Mouse (Mus musculus): ENCODE data around the gene Plod2. TPM values are rescaled to one million over a fixed set of nuclear protein-coding genes. Genes with fewer than 3 reads are reported as not detected.

Gene Plod2
- polyA plus RNA-seq, 1 experiment: 5.4 TPM

- no peaks in the 10 kb centered on the region for H3K4me1 ChIP-seq (ENCODE audit: control insufficient read depth, insufficient read depth, low read length)
- TF ChIP-seq POLR2A (IDR thresholded peaks at IDR 0.05; ENCODE audit: extremely low read depth, insufficient read depth, low read length): no peak
- no peak for TF ChIP-seq CTCF (IDR thresholded peaks at IDR 0.05; ENCODE audit: extremely low read depth, insufficient read depth, low read length)
- no peak overlapping the region for H3K27ac ChIP-seq (ENCODE audit: insufficient read depth, low read length)
- no peak overlapping the region for H3K4me3 ChIP-seq (ENCODE audit: insufficient read depth, low read length)
These were observed 9.6 kb downstream of the Plod2 start for GRCm38 (mm10) chr9:92551666-92552065.

DNA sequence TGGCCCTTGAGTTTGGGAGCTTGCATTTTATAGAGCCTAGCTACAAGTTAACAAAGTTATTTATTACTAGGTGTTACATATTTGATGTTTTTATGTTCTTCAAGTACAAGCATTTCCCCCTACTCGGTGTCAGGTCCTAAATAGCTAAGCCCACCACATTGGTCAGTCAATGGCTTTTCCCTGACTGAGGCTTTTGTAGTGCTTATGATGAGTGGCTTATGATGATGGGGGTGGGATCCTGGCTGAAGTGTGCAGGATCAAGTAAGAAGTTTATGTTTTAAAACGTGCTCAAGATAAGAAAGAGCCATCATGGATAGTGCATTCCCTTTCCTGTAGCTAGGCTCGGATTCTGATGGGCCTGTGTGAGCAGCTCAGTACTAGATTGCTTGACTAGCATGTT, 10.7 kb downstream of the Plod2 start:
- TF ChIP-seq POLR2A (IDR thresholded peaks at IDR 0.05; ENCODE audit: extremely low read depth, insufficient read depth, low read length): no peak
- TF ChIP-seq CTCF (IDR thresholded peaks at IDR 0.05; ENCODE audit: extremely low read depth, insufficient read depth, low read length): no peak
- H3K4me3 ChIP-seq (ENCODE audit: insufficient read depth, low read length): no peak overlapping the region
- no peaks in the 10 kb centered on the region for H3K4me1 ChIP-seq (ENCODE audit: control insufficient read depth, insufficient read depth, low read length)

DNA sequence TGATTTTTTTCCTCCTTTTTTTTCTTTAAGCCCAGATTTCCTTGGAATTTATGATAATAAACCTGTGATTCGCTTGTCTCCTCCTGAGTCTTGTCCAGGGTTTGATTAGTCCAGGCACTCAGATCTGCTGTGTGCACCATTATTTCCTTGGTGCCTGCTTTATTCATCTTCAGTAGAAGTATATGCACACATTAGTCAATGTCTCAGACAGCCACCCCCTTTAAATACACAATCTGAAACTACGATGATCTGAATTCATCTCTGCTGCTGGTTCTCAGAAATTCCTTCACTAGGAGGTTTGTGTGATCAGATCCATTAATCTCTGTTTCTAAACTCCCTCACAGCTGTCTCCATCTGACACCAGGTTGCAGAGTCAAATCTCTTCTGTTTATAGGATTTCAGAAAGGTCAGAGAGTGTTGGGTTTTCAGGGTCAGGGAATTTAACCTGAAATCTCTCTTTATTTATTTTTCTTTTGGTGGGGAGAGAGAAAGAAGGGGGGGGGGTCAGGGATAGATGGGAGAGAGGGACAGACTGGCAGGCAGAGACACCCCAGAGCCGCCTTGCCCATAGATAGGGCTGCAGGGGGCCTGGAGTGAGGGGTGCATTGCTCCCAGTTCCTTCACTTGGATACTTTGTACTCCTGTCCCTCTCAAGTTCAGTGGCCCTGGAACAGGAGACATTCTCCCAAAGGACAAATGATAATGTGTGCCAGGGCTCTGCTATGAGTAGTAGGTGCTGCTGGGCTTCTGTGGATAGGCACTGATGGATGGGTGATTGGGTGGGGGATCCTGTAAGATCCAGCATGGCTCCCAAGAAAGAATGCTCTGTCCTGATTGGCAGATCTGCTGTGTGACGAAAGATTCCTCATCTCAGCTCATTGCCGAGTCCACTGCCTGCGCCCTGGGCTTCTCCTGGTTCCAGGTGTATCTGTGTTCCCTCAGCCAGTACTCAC, 13.3 kb downstream of the Plod2 start:
- Histone ChIP-seq H3K4me1 (ENCODE audit: control insufficient read depth, insufficient read depth, low read length) (no peaks in the 10 kb centered on the region), H3K27ac (ENCODE audit: insufficient read depth, low read length) (no peak overlapping the region), H3K4me3 (ENCODE audit: insufficient read depth, low read length) (no peak overlapping the region)
- no peak for TF ChIP-seq POLR2A (IDR thresholded peaks at IDR 0.05; ENCODE audit: extremely low read depth, insufficient read depth, low read length)
- no peak for TF ChIP-seq CTCF (IDR thresholded peaks at IDR 0.05; ENCODE audit: extremely low read depth, insufficient read depth, low read length)

More for the DNA sequence above, 10.7 kb downstream of the Plod2 start:
- no peak overlapping the region for H3K27ac ChIP-seq (ENCODE audit: insufficient read depth, low read length)

- TF ChIP-seq POLR2A (IDR thresholded peaks at IDR 0.05; ENCODE audit: extremely low read depth, insufficient read depth, low read length) (no peak), CTCF (IDR thresholded peaks at IDR 0.05; ENCODE audit: extremely low read depth, insufficient read depth, low read length) (no peak)
- no peak overlapping the region for H3K27ac ChIP-seq (ENCODE audit: insufficient read depth, low read length)
- no peaks in the 10 kb centered on the region for H3K4me1 ChIP-seq (ENCODE audit: control insufficient read depth, insufficient read depth, low read length)
- H3K4me3 ChIP-seq (ENCODE audit: insufficient read depth, low read length): no peak overlapping the region
These were observed 17.7 kb downstream of the Plod2 start for GRCm38 (mm10) chr9:92559750-92560149.

DNA sequence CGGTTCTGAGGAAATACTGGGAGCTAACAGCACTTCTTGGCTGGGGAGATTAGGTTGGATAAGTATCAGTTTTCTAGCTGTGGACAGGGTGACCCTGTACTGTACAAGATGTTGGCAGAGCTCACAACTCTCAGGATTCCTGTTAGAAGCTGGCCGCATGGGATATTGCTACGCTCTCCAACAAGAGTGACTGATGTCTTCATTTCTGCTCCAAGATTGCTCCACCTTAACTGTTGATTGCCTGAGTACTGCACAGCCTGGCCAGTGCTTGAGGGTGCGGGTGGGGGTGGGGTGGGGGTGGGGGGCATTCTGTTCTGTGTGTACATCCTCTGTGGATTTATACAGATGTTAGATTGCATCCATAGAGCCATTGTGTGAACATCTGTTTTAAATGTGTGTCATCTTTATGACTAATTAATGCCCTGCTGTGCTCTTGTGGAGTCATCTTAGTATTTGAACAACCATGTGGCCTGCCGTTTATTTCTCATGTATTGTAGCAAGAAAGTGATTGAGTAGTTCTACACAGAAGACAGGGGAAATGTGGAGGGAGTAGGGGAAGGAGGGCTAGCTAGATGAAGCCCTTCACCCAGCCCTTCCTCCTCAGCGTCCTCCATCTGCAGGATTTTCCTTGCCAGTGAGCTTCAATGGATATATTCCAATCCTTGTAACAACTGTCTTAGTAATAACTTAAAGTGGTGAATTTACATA, 19.0 kb downstream of the Plod2 start:
- Histone ChIP-seq H3K27ac (ENCODE audit: insufficient read depth, low read length) (no peak overlapping the region), H3K4me3 (ENCODE audit: insufficient read depth, low read length) (no peak overlapping the region), H3K4me1 (ENCODE audit: control insufficient read depth, insufficient read depth, low read length) (no peaks in the 10 kb centered on the region)
- TF ChIP-seq POLR2A (IDR thresholded peaks at IDR 0.05; ENCODE audit: extremely low read depth, insufficient read depth, low read length): no peak
- no peak for TF ChIP-seq CTCF (IDR thresholded peaks at IDR 0.05; ENCODE audit: extremely low read depth, insufficient read depth, low read length)

GRCm38 (mm10) chr9:92562416-92562815, 20.4 kb downstream of the Plod2 start:
- no peaks in the 10 kb centered on the region for H3K4me1 ChIP-seq (ENCODE audit: control insufficient read depth, insufficient read depth, low read length)
- TF ChIP-seq POLR2A (IDR thresholded peaks at IDR 0.05; ENCODE audit: extremely low read depth, insufficient read depth, low read length): no peak
- TF ChIP-seq CTCF (IDR thresholded peaks at IDR 0.05; ENCODE audit: extremely low read depth, insufficient read depth, low read length): no peak
- H3K27ac ChIP-seq (ENCODE audit: insufficient read depth, low read length): no peak overlapping the region
- no peak overlapping the region for H3K4me3 ChIP-seq (ENCODE audit: insufficient read depth, low read length)

DNA sequence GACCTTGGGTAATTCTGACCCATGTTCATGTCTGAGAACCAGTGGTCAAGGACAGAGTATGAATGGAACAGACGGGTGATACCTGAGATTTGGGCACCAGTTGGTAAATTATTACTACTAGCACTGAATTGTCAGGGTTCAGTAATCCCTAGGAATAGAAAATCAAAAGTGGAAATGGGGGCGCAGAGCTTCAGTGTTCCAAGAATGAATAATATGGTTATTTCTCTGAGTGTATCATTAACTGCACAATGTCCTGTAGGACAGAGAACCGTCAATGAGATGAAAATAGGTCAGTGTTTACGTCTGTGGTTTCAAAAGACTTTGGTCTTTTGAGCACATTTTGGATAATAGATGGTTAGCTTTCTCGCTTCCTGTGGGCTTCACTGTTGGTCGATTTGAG, 21.3 kb downstream of the Plod2 start:
- no peak overlapping the region for H3K27ac ChIP-seq (ENCODE audit: insufficient read depth, low read length)
- H3K4me3 ChIP-seq (ENCODE audit: insufficient read depth, low read length): no peak overlapping the region
- no peaks in the 10 kb centered on the region for H3K4me1 ChIP-seq (ENCODE audit: control insufficient read depth, insufficient read depth, low read length)
- TF ChIP-seq POLR2A (IDR thresholded peaks at IDR 0.05; ENCODE audit: extremely low read depth, insufficient read depth, low read length) (no peak), CTCF (IDR thresholded peaks at IDR 0.05; ENCODE audit: extremely low read depth, insufficient read depth, low read length) (no peak)

- TF ChIP-seq POLR2A (IDR thresholded peaks at IDR 0.05; ENCODE audit: extremely low read depth, insufficient read depth, low read length) (no peak), CTCF (IDR thresholded peaks at IDR 0.05; ENCODE audit: extremely low read depth, insufficient read depth, low read length) (no peak)
- H3K27ac ChIP-seq (ENCODE audit: insufficient read depth, low read length): no peak overlapping the region
- no peaks in the 10 kb centered on the region for H3K4me1 ChIP-seq (ENCODE audit: control insufficient read depth, insufficient read depth, low read length)
- no peak overlapping the region for H3K4me3 ChIP-seq (ENCODE audit: insufficient read depth, low read length)
These were observed 22.4 kb downstream of the Plod2 start for GRCm38 (mm10) chr9:92564391-92564790.

DNA sequence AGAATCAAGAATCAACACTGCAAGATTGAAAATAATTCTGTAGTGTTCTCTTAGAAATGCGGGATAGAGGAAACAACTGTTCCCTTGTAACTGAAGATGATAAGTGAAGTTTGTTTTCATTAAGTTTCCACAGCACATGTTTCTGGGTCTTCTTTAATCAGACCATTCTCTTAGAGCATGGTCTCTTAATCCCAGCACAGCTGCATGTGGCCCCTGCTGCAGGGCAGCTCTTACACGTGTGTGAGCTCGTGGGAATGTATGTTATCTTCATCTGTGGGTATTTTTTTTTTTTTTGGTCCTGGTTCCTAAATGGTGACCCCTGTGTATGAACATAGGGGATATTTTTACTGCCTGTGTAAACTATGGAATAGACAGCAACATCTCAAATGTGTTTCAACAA, 24.2 kb downstream of the Plod2 start:
- H3K4me3 ChIP-seq (ENCODE audit: insufficient read depth, low read length): no peak overlapping the region
- no peak for TF ChIP-seq CTCF (IDR thresholded peaks at IDR 0.05; ENCODE audit: extremely low read depth, insufficient read depth, low read length)
- TF ChIP-seq POLR2A (IDR thresholded peaks at IDR 0.05; ENCODE audit: extremely low read depth, insufficient read depth, low read length): no peak

More for the DNA sequence above, 24.2 kb downstream of the Plod2 start:
- no peaks in the 10 kb centered on the region for H3K4me1 ChIP-seq (ENCODE audit: control insufficient read depth, insufficient read depth, low read length)
- no peak overlapping the region for H3K27ac ChIP-seq (ENCODE audit: insufficient read depth, low read length)

Measured in cortical plate, adult 2 months (tissue).